Mouse (Mus musculus) ES-Bruce4 (cell line): ENCODE measurements around the gene Dynlt1c.
"Not testable (repeated sequence)": the region's sequence is repeated elsewhere in the genome, so short reads cannot be mapped to it uniquely, and the experiment has no call there.

Experiments used
- CTCF ChIP-seq: IDR thresholded peaks from one replicate; pipeline ENCODE4 v1.8.1; 2011; ENCODE audit warnings: low read depth, low read length
- EP300 ChIP-seq: IDR thresholded peaks from 2 replicates; pipeline ENCODE4 v1.6.1; 2011; ENCODE audit warnings: low read depth, low read length; ENCODE audit not compliant: insufficient read depth
- POLR2A ChIP-seq: IDR thresholded peaks from one replicate; pipeline ENCODE4 v1.8.1; 2011; ENCODE audit warnings: low read length; ENCODE audit not compliant: insufficient read depth

DNA sequence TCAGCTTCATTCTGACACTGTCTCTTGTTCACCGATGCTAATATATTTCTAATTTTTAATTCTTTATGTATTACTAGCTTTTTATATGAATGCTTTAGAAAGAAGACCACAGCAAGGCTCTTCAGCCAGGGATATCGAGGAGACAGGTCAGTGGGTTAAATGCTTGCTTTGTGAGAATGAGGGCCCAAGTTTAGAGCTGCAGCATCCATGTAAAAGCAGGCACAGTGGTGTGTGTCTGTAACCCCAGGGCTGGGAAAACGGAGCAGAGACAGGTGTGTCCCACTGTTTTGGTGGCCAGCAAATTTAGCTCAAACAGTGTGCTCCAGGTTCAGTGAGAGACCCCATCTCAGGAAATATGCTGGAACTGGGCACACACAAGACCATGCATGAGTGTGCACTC is 46.0 kb downstream of the Dynlt1c start:
- not testable (repeated sequence) for TF ChIP-seq POLR2A, CTCF, EP300
